Mouse (Mus musculus) T-cell, adult 66 days (primary cell): ENCODE data around the gene Spata18. TPM values are rescaled to one million over a fixed set of nuclear protein-coding genes. Genes with fewer than 3 reads are reported as not detected.

ENCODE experiments used
- total RNA-seq, 2 experiments: library from RNA; stranded (reverse); gene quantifications; 3 replicates in 1 of 2; 4 replicates in 1 of 2; pipeline ENCODE4 v1.2.4; 2023

Gene Spata18
- total RNA-seq, result not detected

GRCm38 (mm10) chr5:73651061-73651854 lies at the start of gene Spata18:
Spata18 (plus strand) TSS chr5:73651379.

DNA sequence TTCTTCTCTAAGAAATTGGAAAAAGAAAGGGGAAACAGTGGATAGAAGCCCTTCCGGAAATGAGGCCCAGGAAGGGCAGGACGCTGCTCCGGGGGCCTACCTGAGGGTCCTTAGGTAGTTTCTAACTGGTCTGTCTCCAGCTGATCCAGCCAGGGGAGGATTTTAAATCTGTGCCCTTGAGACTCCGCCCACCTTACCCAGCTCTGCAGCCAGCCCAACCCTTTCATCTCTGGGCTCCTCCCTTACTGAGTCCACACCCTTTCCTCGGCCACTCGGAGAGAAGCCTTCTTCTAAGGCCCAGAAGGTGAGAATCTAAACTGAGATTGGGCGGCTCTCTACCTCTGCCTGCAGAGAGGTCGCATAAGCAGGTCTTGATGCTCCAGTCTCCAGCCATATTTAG lies 18.9 kb upstream of the Spata18 start, which contains the start of gene Lrrc66:
Gene Lrrc66, minus strand, starts transcription at position 236 of the 400 bp plus-strand sequence.

DNA sequence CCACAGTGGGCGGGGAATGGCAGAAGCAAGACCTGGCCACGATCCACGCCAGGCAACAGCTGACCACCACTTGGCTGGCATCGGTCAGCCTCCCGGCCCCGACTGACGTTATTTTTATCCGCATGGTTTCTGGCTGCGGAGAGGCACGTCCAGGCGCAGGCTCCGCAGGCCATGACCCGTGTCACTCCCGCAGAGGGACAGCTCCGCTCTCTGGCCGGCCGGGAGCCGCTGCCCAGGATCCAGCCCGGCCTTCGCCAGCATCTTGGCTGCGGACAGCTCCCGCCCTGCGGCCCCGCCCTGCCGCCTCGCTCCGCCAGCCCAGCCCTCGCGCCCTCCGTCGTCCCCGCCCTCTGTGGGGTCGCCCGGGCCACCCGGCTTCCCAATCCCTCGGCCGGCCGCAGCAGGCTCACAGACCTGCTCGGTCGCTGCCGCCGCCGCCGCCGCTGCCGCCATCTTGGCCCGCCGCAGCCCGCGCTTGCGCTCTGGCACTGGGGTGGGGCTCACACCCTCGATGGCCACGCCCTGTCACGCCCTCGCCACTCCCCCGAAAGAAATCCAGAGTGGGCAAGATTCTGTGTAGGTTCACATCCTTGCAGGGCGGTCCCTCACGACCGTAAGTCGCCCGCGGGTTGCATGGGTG lies 3.8 kb upstream of the Spata18 start, which contains the start of gene Sgcb:
Gene Sgcb, minus strand, starts transcription at position 530 of the 640 bp plus-strand sequence.

Other genes starting within 250 kb of the Spata18 start
- gene Cwh43, start 245.3 kb upstream of the Spata18 start, total RNA-seq, result not detected
- gene Dcun1d4, start 170.4 kb upstream of the Spata18 start, total RNA-seq, result 10 to 100 TPM; 11.3 to 16.9 TPM
- gene Lrrc66, start 18.9 kb upstream of the Spata18 start, total RNA-seq, result 1 to 10 TPM in 1 of 2 experiments, under 1 TPM in 1; 0.17 to 3.9 TPM
- gene Sgcb, start 3.6 kb upstream of the Spata18 start, total RNA-seq, result 10 to 100 TPM in 1 of 2 experiments, 1 to 10 TPM in 1; 9.6 to 10.7 TPM